Mouse (Mus musculus): ENCODE measurements around the gene Trim44. TPM values are rescaled to one million over a fixed set of nuclear protein-coding genes. Genes with fewer than 3 reads are reported as not detected.

Trim44 gene
- total RNA-seq, 1 experiment from 2014 or later, result 42.7 TPM

GRCm38 (mm10) chr2:102373406-102374105 lies 34.1 kb downstream of the Trim44 start:
- no peak for ATAC-seq (ENCODE audit: extremely low read depth, insufficient number of reproducible peaks, low FRiP score, poor library complexity, severe bottlenecking)

GRCm38 (mm10) chr2:102372690-102373089 lies 34.9 kb downstream of the Trim44 start:
- ATAC-seq (ENCODE audit: extremely low read depth, insufficient number of reproducible peaks, low FRiP score, poor library complexity, severe bottlenecking), result no peak

- ATAC-seq (ENCODE audit: extremely low read depth, insufficient number of reproducible peaks, low FRiP score, poor library complexity, severe bottlenecking), result no peak
Measured at GRCm38 (mm10) chr2:102371332-102371731, 36.3 kb downstream of the Trim44 start.

GRCm38 (mm10) chr2:102365983-102366545 lies 41.6 kb downstream of the Trim44 start:
- ATAC-seq (ENCODE audit: extremely low read depth, insufficient number of reproducible peaks, low FRiP score, poor library complexity, severe bottlenecking), result no peak

- no peak for ATAC-seq (ENCODE audit: extremely low read depth, insufficient number of reproducible peaks, low FRiP score, poor library complexity, severe bottlenecking)
Measured at GRCm38 (mm10) chr2:102364565-102365200, 42.9 kb downstream of the Trim44 start.

- ATAC-seq (ENCODE audit: extremely low read depth, insufficient number of reproducible peaks, low FRiP score, poor library complexity, severe bottlenecking), result no peak
Measured at GRCm38 (mm10) chr2:102362896-102363530, 44.6 kb downstream of the Trim44 start.

GRCm38 (mm10) chr2:102362266-102362665 lies 45.4 kb downstream of the Trim44 start:
- no peak for ATAC-seq (ENCODE audit: extremely low read depth, insufficient number of reproducible peaks, low FRiP score, poor library complexity, severe bottlenecking)

GRCm38 (mm10) chr2:102356879-102357695 lies 50.5 kb downstream of the Trim44 start:
- no peak for ATAC-seq (ENCODE audit: extremely low read depth, insufficient number of reproducible peaks, low FRiP score, poor library complexity, severe bottlenecking)

- ATAC-seq (ENCODE audit: extremely low read depth, insufficient number of reproducible peaks, low FRiP score, poor library complexity, severe bottlenecking), result no peak
Measured at GRCm38 (mm10) chr2:102354076-102354475, 53.6 kb downstream of the Trim44 start.

GRCm38 (mm10) chr2:102341429-102341828 lies 66.2 kb downstream of the Trim44 start:
- peak; percentile 86 for ATAC-seq (ENCODE audit: extremely low read depth, insufficient number of reproducible peaks, low FRiP score, poor library complexity, severe bottlenecking)

- ATAC-seq (ENCODE audit: extremely low read depth, insufficient number of reproducible peaks, low FRiP score, poor library complexity, severe bottlenecking), result no peak
Measured at GRCm38 (mm10) chr2:102336816-102337215, 70.8 kb downstream of the Trim44 start.

GRCm38 (mm10) chr2:102331932-102332331 lies 75.7 kb downstream of the Trim44 start:
- ATAC-seq (ENCODE audit: extremely low read depth, insufficient number of reproducible peaks, low FRiP score, poor library complexity, severe bottlenecking), result no peak

- no peak for ATAC-seq (ENCODE audit: extremely low read depth, insufficient number of reproducible peaks, low FRiP score, poor library complexity, severe bottlenecking)
Measured at GRCm38 (mm10) chr2:102331092-102331491, 76.5 kb downstream of the Trim44 start.

- no peak for ATAC-seq (ENCODE audit: extremely low read depth, insufficient number of reproducible peaks, low FRiP score, poor library complexity, severe bottlenecking)
Measured at GRCm38 (mm10) chr2:102325921-102326320, 81.7 kb downstream of the Trim44 start.

GRCm38 (mm10) chr2:102324336-102324735 lies 83.3 kb downstream of the Trim44 start:
- no peak for ATAC-seq (ENCODE audit: extremely low read depth, insufficient number of reproducible peaks, low FRiP score, poor library complexity, severe bottlenecking)

- no peak for ATAC-seq (ENCODE audit: extremely low read depth, insufficient number of reproducible peaks, low FRiP score, poor library complexity, severe bottlenecking)
Measured at GRCm38 (mm10) chr2:102316540-102316939, 91.1 kb downstream of the Trim44 start.

GRCm38 (mm10) chr2:102315153-102315552 lies 92.5 kb downstream of the Trim44 start:
- no peak for ATAC-seq (ENCODE audit: extremely low read depth, insufficient number of reproducible peaks, low FRiP score, poor library complexity, severe bottlenecking)

- no peak for ATAC-seq (ENCODE audit: extremely low read depth, insufficient number of reproducible peaks, low FRiP score, poor library complexity, severe bottlenecking)
Measured at GRCm38 (mm10) chr2:102314610-102315009, 93.0 kb downstream of the Trim44 start.

- ATAC-seq (ENCODE audit: extremely low read depth, insufficient number of reproducible peaks, low FRiP score, poor library complexity, severe bottlenecking), result no peak
Measured at GRCm38 (mm10) chr2:102314068-102314467, 93.6 kb downstream of the Trim44 start.

Measured in neutrophil, adult 5-6 weeks (primary cell).